Mouse (Mus musculus) left cerebral cortex, adult 18-20 months (tissue): Measurements from ENCODE around the gene Slc38a3. TPM values are rescaled to one million over a fixed set of nuclear protein-coding genes. Genes with fewer than 3 reads are reported as not detected.

Experiments
- DNase-seq, 2 experiments: peaks; one replicate each; pipeline ENCODE4 v3.0.0; 2021 to 2022; ENCODE audit warnings: low spot score in 2 of 2, mixed read lengths in 1 of 2
- total RNA-seq, 2 experiments: library from RNA; stranded (reverse); gene quantifications; 2 replicates each; pipeline ENCODE4 v1.2.3; 2021

The Slc38a3 gene
- total RNA-seq, 2 experiments from 2014 or later: 66.6 to 84.4 TPM

- DNase-seq: no peak
Measured at GRCm38 (mm10) chr9:107640257-107640772, 29.0 kb downstream of the Slc38a3 start.

DNA sequence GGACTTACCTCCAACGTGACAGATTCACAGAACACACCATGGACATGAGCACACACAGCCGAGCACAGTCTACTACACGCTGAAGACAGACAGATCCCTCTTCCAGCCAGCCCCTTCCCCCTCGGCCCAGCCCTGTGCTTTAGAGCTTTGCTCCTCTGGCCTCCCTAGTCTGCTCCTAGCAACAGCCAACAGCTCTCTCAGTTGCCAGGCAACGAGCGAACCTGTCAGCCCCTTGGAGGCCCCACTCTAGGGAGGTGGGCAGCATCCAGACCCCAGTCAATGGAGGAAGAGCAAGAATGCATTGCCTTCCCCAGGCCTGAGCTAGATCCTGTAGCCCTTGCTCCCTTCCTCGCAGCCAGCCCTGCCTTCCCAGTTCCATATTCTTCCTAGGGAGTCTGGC is 32.3 kb downstream of the Slc38a3 start:
- no peak for DNase-seq

DNA sequence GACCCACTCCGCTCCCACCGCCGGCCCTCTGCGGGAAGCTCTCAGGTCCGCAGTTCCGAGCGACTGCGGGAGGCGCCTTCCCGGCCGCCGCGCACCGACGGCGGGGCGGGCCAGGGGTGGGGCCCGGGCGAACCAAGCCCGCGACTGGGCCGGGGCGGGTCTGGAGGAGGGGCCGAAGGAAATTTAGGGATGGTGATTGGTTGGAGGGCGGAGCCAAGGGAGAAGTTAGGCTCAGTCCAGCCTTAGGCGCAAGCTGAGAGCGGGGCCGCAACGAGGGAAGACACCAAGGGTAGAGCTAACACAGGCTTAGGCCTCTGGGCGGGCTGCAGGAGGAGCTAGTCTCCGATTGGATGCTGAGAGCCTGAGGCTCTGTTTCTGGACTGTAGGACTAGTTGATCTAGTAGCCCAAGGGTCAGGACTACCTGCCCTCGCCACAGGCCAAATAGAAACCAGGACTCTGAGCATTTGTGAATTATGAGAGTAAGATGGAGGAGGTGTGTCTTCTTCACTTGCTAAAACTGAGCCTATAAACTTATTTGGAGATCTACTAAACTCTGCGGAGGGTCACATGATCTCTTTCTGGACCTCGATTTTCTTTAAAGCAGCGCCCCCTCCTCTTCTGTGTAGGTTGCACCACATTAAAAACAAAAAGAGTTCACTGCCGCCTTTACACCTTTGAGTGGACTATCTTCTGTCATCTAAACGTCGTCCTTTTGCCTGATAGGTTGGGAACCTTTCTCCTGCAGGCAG is 33.9 kb downstream of the Slc38a3 start, which contains the start of gene Gnai2:
Gene Gnai2 (minus strand): TSS at position 89 of the 750 bp plus-strand sequence.
- peak; percentile 93 for DNase-seq

DNA sequence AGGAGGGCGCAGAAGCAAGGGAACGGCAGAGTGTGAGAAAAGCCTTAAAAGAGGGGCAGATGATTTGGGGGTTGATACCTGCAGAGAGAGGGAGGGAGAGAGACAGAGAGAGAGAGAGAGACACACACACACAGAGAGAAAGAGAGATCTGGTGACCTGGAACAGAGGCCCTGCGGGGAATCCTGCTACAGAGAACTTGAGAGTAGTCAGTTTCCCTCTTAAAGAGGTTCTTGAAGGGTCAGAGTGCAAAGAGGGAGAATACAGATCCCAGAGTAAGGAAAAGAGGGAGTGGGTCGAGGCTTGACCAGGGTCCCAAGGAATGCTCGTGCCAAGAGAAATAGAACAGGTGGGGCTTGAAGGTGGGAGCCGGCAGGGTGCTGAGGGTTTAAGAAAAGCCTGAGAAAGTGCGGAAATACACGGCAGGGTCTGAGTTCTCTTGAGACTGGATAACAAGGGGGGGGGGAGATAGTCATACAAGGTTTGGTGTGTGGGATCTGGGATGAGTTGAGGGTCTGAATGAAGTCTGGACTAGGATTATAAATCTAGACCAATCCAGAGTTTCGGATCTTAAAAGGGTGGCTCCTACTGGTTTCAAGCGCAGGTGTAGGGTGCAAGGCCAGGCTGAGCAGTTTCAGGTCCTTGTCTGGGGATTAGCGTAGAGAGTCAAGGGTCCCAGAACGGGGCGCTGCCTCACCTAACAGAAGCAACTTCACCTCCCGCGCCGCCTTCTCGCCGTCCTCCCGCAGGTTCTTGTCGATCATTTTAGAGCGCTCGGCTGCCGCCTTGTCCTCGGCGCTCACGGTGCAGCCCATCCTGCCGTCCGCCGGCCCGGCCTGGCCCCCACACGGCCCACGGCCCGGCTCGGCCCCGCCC is 34.7 kb downstream of the Slc38a3 start:
- no peak for DNase-seq

- peak in 1 of 2 experiments; percentile 33 for DNase-seq
Measured at GRCm38 (mm10) chr9:107633661-107634405, 35.5 kb downstream of the Slc38a3 start.

- peak; percentile 69 to 81 for DNase-seq
Measured at GRCm38 (mm10) chr9:107633091-107633660, 36.2 kb downstream of the Slc38a3 start.

DNA sequence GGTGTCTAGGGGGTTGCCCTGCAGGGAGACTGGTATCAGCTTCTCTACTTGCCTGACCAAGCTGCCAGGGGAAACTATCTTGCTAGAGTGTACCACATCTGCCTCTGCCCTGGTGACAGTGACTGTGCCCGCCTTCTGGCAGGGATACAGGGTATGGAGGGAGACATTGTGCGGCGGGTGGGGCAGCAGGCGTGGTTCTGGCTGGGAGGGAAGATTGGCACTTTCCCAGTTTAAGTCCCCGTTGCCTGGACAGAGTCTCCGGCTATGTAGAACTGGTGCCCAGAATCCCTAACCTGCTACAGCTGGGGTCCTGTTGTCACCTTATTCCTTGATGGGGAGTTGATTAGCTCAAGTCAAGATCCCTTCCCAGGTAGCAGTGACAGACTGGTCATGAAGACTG is 36.9 kb downstream of the Slc38a3 start:
- peak; percentile 40 to 45 for DNase-seq

- no peak for DNase-seq
Measured at GRCm38 (mm10) chr9:107631861-107632260, 37.5 kb downstream of the Slc38a3 start.

- DNase-seq: no peak
Measured at GRCm38 (mm10) chr9:107631311-107631826, 38.0 kb downstream of the Slc38a3 start.

DNA sequence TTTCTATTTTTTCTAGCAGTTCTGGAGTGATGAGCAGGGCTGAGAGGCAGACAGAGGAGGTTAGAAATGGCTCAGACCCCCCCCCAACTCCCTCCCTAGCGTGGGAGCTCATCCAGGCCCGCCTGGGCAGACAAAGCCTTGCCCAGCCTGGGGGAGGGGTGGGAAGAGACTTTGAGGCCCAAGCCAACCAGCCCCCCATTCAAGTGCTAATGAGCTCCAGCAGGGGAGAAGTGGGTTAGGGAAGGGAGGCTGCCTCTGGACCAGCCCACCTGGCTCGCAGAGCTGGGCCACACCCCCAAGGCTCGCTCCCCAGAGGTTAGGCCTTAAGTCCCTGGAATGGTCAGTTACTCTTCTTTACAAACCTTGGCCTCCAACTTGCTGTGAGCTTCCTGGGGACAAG is 38.8 kb downstream of the Slc38a3 start:
- peak in 1 of 2 experiments; percentile 33 for DNase-seq

DNA sequence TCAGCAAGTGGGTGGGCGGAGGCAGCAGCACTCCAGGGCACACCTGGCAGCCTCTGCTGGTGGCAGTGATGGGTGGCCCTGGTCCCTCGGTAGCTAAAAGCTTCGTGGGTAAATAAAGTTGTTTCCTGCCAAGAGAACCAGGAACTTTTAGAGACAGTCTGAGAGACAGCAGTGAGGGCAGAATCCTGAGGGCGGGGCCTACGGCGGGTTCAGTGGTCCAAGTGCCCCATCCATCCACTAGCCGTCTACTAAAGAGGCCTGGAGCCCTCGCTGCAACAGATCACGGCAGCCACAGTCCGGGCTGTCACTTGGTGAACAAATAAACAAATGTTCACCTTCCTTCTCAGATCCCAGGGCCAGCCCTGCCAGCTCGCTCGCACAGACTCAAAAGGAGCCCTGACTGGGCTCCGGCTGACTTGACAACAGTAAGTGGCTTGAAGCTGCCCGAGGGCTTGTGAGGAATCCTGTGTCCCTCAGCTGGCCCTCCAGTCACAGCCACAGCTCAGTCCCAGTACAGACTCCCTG is 39.4 kb downstream of the Slc38a3 start:
- DNase-seq: no peak

- DNase-seq: no peak
Measured at GRCm38 (mm10) chr9:107629411-107629730, 40.0 kb downstream of the Slc38a3 start.

- no peak for DNase-seq
Measured at GRCm38 (mm10) chr9:107628721-107629410, 40.5 kb downstream of the Slc38a3 start.

DNA sequence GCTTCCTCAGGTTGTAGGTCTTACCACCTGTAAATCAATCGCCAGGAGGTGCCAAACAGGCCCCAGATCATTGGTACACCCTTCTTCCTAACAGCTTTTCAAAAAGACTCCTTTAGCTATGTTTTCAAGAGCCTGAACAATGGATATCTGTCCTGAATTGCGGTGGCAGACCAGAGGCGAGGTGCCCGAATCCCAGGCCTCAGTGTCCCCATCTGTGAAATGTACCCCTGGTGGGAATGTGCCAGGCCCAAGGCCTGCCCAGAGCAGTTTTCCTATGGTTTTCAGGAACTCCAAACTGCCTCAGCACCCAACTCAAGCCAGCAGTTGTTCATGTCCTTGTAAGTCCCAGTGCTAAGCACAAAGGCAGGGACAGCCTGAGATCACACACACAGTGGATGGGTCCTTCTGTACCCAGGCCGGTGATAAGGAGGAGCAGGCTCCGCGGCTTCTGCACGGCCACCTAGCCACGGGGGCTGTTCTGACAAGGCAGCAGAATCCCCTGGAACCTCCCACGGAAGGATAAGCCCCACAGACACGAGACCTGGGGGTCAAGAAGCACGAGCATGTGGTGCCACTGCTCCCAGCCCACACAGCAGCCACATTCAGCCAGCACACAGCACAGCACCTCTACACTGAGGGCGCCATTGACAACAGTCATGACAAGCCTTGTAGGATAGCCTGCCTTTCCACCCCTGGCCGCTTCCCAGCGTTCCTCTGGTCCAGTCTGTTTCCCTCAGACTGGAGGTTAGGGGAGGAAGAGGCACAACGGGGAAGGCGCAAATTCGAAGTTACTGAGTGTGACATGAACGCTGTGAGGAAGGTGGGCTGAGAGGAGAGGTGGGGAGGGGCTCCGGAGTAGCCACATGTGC is 41.7 kb downstream of the Slc38a3 start:
- no peak for DNase-seq

DNA sequence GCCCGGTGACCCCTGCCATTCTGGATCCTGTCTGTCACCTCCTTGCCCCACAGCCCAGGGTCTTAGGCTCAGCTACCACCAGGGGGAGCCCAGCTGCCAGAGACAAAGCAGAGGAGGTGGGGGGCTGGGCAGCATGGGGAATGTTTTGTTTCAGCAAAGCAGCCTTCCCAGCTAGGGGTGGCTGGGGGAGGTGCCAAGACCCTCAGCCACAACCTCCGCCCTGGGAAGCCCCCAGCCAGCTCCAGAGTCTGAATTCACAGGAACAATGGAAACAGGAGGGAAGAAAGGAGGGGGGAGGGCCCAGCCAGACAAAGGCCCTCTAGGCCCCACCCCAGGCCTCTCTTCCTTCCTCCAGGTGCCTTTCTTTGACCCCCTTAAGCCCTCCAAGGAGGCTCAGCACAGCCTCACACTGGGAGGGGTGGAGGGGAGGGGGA is 42.5 kb downstream of the Slc38a3 start:
- DNase-seq: peak; percentile 69 to 79

DNA sequence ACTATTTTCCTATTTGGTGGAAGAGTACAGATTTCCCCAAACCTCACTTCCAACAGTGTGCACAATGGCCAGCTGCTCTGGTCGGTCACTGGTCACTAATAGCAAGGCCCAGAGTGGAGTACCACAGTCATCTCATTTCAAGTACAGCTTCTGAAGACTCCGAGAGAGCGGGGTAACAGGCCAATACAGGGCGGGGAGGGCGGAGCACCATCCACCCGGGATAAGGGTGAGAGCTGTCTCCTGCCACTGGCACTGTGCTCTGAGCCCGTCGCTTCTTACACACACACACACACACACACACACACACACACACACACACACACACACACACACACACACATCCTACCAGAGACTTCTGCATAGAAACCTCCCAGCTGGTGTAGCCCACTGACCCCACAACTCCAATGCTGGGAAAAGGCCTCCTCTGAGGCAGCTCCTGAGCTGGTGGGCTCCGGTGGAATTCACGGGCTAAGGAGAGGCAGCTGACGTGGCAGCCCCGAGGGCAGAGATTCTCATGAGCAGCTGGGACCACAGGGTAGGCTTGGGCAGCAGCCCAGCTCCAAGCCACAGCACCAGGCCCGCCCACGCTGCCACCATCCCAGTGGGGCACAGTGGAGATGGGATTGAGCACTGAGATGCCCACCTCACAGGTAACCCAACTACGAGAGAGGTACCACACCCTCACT is 43.0 kb downstream of the Slc38a3 start:
- no peak for DNase-seq

DNA sequence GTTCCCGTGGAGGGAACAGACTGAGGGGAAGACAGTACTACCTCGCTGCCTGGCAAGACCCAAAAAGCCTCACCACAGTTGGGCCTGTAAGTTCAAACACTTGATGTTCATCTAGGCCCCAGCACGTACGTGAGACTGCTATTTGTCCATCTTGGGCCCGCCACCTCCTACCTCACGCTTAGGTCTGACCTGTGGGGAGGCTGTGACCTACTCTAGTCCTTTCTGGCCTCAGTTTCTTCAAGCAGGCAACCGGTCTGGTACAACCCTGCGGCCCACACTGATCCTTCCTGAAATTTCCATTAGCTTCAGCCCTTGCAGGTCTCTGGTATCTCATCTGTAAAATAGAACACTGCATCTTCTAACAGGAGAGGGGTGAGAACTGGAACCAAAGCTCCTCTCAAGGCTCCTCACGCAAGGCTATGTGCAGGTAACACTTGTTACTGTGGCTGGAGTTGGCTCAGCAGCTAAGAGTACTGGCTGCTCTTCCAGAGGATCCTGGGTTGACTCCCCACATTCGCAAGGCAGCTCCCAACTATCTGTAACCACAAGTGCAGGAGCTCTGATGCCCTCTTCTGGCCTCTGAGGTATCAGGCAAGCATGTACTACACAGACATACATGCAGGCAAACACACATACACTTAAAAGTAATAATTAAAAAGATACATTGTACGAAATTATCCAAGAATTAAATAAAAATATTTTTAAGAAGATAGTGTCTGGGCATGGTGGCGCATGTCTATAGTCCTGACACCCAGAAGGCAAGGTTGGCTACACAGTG is 43.8 kb downstream of the Slc38a3 start:
- no peak for DNase-seq
